Mouse (Mus musculus): ENCODE measurements around the gene Mypn. TPM values are rescaled to one million over a fixed set of nuclear protein-coding genes. Genes with fewer than 3 reads are reported as not detected.

Gene Mypn
- total RNA-seq, 1 experiment from 2014 or later: 0.59 TPM

GRCm38 (mm10) chr10:63199008-63199407, 4.7 kb downstream of the Mypn start:
- DNase-seq: no peak

GRCm38 (mm10) chr10:63192736-63193135, 11.0 kb downstream of the Mypn start:
- no peak for DNase-seq

- no peak for DNase-seq
Observed at GRCm38 (mm10) chr10:63192276-63192675, 11.5 kb downstream of the Mypn start.

- no peak for DNase-seq
Observed at GRCm38 (mm10) chr10:63184451-63184850, 19.3 kb downstream of the Mypn start.

- DNase-seq: no peak
Observed at GRCm38 (mm10) chr10:63182177-63182768, 21.5 kb downstream of the Mypn start.

DNA sequence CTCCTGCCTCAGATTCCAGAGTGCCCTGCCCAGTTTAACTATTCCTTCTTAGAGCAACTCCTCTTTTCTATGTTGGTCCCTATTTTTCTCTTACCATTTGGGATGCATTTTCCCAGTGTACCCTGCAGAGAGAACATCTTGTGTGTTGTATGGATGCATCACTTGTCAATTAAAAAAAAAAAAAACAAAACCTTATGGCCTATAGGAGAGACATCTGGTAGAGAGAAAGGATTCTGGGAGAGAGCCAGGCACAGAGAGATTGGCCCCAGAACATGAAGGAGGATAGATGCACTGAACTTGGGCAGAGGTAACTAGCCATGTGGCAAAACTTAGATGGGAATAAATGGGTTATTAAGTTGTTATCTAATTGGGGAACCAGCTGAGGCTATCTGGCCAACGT, 22.6 kb downstream of the Mypn start:
- DNase-seq: no peak

DNA sequence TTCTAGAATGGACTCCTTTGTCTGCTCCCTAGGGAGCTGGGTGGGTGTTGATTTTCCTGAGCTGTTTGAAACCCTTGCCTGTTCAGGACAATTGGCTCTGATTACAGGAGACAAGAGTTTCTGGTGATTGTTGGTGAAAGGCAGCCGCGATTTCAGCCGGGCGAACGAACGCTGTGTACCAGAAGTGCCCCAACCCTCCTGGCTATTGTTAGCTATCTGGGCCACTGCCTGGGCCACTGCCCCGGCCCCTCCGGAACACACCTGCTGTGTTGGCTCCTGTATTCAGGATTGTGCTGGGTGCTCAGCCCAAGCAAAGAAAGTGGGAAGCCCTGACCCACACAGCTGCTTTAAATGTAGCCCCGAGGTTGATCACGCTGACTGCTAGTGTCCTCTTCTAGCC, 24.2 kb downstream of the Mypn start:
- no peak for DNase-seq

- DNase-seq: no peak
Observed at GRCm38 (mm10) chr10:63178318-63178717, 25.4 kb downstream of the Mypn start.

- no peak for DNase-seq
Observed at GRCm38 (mm10) chr10:63177286-63178140, 26.2 kb downstream of the Mypn start.

DNA sequence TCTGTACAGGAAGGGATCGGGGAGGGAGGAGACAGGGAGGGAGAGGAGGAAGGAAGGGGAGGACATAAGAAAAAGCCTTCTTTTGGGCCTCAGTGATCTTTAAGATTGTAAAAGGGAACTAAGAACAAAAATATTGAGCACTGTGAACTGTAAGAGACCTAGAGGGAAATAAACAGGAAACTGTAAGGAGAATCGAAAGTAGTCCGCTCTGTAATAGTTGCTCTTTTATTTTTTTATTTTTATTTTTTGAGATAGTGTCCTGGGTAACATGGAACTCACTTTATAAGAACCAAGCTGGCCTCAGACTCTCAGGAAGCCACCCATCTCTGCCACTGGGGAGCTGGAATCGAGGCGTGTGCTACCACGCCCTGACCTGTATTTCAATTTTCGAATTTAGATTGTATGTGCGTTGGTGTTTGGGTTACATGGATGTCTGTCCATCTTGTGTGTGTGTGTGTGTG, 27.3 kb downstream of the Mypn start:
- no peak for DNase-seq

- no peak for DNase-seq
Observed at GRCm38 (mm10) chr10:63172089-63172488, 31.7 kb downstream of the Mypn start.

- no peak for DNase-seq
Observed at GRCm38 (mm10) chr10:63169503-63169902, 34.2 kb downstream of the Mypn start.

- no peak for DNase-seq
Observed at GRCm38 (mm10) chr10:63168124-63168523, 35.6 kb downstream of the Mypn start.

- no peak for DNase-seq
Observed at GRCm38 (mm10) chr10:63167241-63167995, 36.3 kb downstream of the Mypn start.

- no peak for DNase-seq
Observed at GRCm38 (mm10) chr10:63165752-63166412, 37.9 kb downstream of the Mypn start.

DNA sequence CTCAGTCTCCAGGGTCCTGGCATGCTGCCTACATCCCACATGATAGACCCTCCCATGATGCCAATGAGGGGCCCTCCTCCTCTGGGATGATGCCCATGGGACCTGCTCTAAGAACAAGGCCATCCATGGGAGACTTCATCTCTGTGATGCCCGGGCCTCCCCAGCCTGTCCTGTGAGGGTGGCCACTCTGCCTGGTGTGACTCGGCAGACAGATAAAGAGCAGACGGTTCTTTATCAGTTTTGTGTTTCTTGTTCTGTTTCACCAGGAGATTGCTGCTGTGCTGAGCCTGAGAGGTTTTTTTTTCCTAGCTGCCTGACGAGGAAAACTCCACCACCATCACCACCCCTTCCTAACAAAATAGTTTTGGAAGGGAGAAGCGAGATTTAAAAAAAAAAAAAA, 42.5 kb downstream of the Mypn start:
- no peak for DNase-seq

DNA sequence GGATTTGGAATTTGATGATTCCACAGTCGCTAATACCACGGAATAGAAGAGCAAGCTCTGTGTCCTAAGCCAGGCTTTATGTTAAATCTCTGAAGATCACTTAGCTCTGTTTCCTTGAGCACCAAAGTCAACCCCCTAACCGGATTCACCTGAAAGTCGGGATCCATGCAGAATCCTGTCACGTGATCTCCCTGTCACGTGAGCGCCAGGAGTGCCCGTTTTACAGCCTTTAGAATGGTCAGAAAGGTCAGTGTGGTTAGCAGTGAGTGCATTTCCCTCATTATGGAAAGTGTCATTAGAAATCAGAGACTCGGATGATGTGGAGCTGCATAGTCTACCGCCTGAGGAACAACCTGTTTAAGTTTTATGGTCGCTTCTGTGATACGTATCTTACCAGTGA, 43.1 kb downstream of the Mypn start:
- no peak for DNase-seq

DNA sequence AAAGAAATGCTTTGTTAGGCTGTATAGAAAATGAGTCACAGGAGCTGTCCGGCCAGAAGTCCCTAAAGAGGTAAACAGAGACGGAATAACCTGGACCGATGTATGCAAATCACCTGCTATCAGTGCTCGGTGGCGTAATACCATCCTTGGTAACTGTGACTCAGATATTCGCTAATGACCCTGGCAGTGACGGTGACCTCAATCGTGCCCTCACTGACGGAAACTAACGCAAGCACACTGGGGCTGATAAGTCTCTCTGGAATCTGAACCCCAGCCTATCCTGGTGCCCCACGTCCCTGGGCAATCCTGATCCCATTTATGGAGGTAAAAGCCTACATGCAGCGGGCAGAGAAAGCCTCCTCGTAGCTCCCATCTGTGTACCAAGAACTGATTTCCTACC, 45.6 kb downstream of the Mypn start:
- peak; percentile 81 for DNase-seq

- DNase-seq: no peak
Observed at GRCm38 (mm10) chr10:63157491-63157890, 46.3 kb downstream of the Mypn start.

DNA sequence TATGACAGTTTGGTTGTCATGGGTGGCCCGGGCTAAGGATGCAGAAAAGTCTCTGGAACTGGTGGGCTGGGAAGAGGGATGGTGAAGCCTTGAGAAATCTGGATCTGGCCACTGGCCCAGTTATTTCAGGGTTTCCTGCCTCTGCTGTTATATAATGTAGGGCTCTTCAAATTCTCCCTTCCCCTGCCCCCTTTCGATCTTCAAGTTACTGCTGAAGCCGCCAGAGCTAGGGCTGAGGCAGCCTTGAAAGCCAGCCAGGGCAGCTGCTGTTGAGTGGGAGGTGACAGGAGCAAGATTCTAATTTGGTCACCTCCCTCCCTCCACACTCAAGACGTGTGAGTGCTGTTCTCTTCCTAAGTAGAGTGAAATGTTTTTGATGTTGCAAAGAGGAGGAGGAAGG, 46.8 kb downstream of the Mypn start:
- DNase-seq: peak; percentile 75

- no peak for DNase-seq
Observed at GRCm38 (mm10) chr10:63156351-63156750, 47.4 kb downstream of the Mypn start.

- no peak for DNase-seq
Observed at GRCm38 (mm10) chr10:63155668-63156350, 47.9 kb downstream of the Mypn start.
